Mouse (Mus musculus) small intestine, adult 2 months (tissue): ENCODE measurements around the gene 1110002E22Rik.

Experiments
- CTCF ChIP-seq: fragments of 200-500 bp; IDR thresholded peaks from 2 replicates; pipeline ENCODE4 v1.5.1; 2012; ENCODE audit warnings: low read depth, mild to moderate bottlenecking, control low read depth, inconsistent platforms, low read length, moderate library complexity, mixed read lengths; ENCODE audit not compliant: insufficient replicate concordance, insufficient read length; ENCODE audit errors: extremely low read depth
- POLR2A ChIP-seq: fragments of 200-500 bp; IDR thresholded peaks from 2 replicates; pipeline ENCODE4 v1.6.1; 2012; ENCODE audit warnings: low read depth, mild to moderate bottlenecking, control low read depth, inconsistent platforms, low read length, moderate library complexity

- TF ChIP-seq CTCF (no peak), POLR2A (no peak)
Measured at GRCm38 (mm10) chr3:138114106-138114505, 49.3 kb downstream of the 1110002E22Rik start.
